In the genomic region with DNA sequence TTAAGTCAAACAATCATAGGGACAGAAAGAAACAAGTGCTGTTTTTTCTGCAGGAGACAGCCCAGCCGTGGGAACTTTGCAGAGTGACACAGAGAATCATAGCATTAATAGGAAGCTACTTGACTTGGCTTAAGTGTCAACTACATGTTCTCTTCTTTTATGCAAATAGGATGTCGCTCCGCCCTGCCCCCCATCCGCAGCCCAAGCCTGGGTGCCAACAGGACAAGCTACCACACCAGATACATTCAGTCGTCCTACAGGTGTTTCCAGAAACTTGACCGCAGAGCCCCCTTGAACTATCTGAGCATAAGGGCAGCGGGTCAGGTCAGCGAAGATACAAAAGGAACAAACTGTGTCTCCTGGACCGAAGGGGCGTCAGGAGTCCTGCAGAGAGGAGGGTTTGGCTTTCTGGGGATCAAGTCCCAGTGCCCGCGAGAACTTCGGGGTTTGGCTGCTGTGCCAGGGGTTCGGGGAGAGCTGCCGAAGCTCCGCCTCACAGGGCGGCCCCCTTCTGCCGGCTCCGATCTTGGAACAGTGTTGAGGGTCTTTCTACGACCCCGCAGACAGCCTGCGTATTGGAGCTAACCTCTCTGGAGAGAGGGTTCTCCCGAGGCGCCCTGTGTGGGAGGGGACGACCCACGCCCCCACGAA, we compare ENCODE assay signal across 8 mouse cellular contexts. TPM values are rescaled to one million over a fixed set of nuclear protein-coding genes. Genes with fewer than 3 reads are reported as not detected.
A peak's percentile ranks its signal among the peaks of the same experiment; 100 is the strongest.
DNase-seq lines count a peak whose midpoint lies in the region; ATAC-seq and TF ChIP-seq lines count a peak whose summit lies in the region.

No protein-coding gene starts in this region.

- H3K4me2 ChIP-seq in embryonic facial prominence, embryonic 12.5 days (replicated peaks), result peak overlapping the region; percentile 72
- H3K4me2 ChIP-seq in heart, embryonic 14.5 days (ENCODE audit: low read length), result peak overlapping the region; percentile 81
- peak overlapping the region; percentile 82 for H3K4me2 ChIP-seq in kidney, postnatal 0 days (ENCODE audit: low read length)
- H3K4me2 ChIP-seq in lung, embryonic 15.5 days, result peak overlapping the region; percentile 70

- peaks cover 22% of the 10 kb centered on the region for H3K9me3 ChIP-seq in E14TG2a.4 (ENCODE audit: low read length)
- no peaks in the 10 kb centered on the region for H3K9me3 ChIP-seq in embryonic facial prominence, embryonic 12.5 days
- H3K9me3 ChIP-seq in heart, embryonic 14.5 days (ENCODE audit: control insufficient read depth, low read length), result no peaks in the 10 kb centered on the region
- H3K9me3 ChIP-seq in kidney, postnatal 0 days (replicated peaks; ENCODE audit: low read length), result no peaks in the 10 kb centered on the region
- H3K9me3 ChIP-seq in lung, embryonic 15.5 days, result no peaks in the 10 kb centered on the region

- peak; percentile 88 for ATAC-seq in embryonic facial prominence, embryonic 12.5 days (ENCODE audit: insufficient number of reproducible peaks, insufficient read depth, low FRiP score, low TSS enrichment)
- peak; percentile 52 for ATAC-seq in heart, embryonic 14.5 days (ENCODE audit: insufficient number of reproducible peaks, insufficient read depth, low FRiP score, low read depth)
- ATAC-seq in kidney, postnatal 0 days (replicated peaks; ENCODE audit: low FRiP score, low read depth), result peak; percentile 71
- peak; percentile 69 for ATAC-seq in lung, embryonic 15.5 days (ENCODE audit: borderline replicate concordance, extremely low read depth, low FRiP score, low TSS enrichment)

- H3K9ac ChIP-seq in embryonic facial prominence, embryonic 12.5 days, result peak overlapping the region; percentile 76
- peak overlapping the region; percentile 85 for H3K9ac ChIP-seq in heart, embryonic 14.5 days (ENCODE audit: low read length)
- peak overlapping the region; percentile 92 for H3K9ac ChIP-seq in kidney, postnatal 0 days (ENCODE audit: low read depth, low read length)
- H3K9ac ChIP-seq in lung, embryonic 15.5 days, result peak overlapping the region; percentile 85

- H3K4me3 ChIP-seq in E14TG2a.4 (replicated peaks; ENCODE audit: low read length), result peak overlapping the region; percentile 90
- peak overlapping the region; percentile 76 for H3K4me3 ChIP-seq in embryonic facial prominence, embryonic 12.5 days
- H3K4me3 ChIP-seq in heart, embryonic 14.5 days (ENCODE audit: control insufficient read depth in 1 of 2, insufficient read depth in 1 of 2, low read depth in 1 of 2, low read length in 2 of 2), result peak overlapping the region; percentile 59 to 72
- peak overlapping the region; percentile 70 for H3K4me3 ChIP-seq in kidney, postnatal 0 days (replicated peaks; ENCODE audit: low read depth, low read length)
- peak overlapping the region; percentile 87 for H3K4me3 ChIP-seq in lung, embryonic 15.5 days

- WGBS in embryonic facial prominence, embryonic 12.5 days, result under 1% methylated on average over 27 of the region's 27 CpGs
- 1% methylated on average over 27 of the region's 27 CpGs for WGBS in heart, embryonic 14.5 days
- WGBS in kidney, postnatal 0 days, result under 1% methylated on average over 27 of the region's 27 CpGs
- WGBS in lung, embryonic 15.5 days, result under 1% methylated on average over 27 of the region's 27 CpGs

- H3K36me3 ChIP-seq in E14TG2a.4 (ENCODE audit: insufficient read depth, low read length), result no peaks in the 10 kb centered on the region
- no peaks in the 10 kb centered on the region for H3K36me3 ChIP-seq in embryonic facial prominence, embryonic 12.5 days
- no peaks in the 10 kb centered on the region for H3K36me3 ChIP-seq in heart, embryonic 14.5 days (ENCODE audit: control insufficient read depth, insufficient read depth, low read length)
- no peaks in the 10 kb centered on the region for H3K36me3 ChIP-seq in kidney, postnatal 0 days (ENCODE audit: insufficient read depth, low read length)
- no peaks in the 10 kb centered on the region for H3K36me3 ChIP-seq in lung, embryonic 15.5 days

- peak; percentile 75 for DNase-seq in adipocyte (ENCODE audit: low spot score)
- DNase-seq in kidney, postnatal 0 days (ENCODE audit: low spot score), result peak; percentile 73
- peak; percentile 31 for DNase-seq in ovary, adult 18-20 months (ENCODE audit: low spot score)
- DNase-seq in urinary bladder, postnatal 4 days (ENCODE audit: low spot score in 2 of 2), result peak; percentile 46 to 63

- peak overlapping the region; percentile 95 for H3K27ac ChIP-seq in embryonic facial prominence, embryonic 12.5 days
- peak overlapping the region; percentile 92 for H3K27ac ChIP-seq in heart, embryonic 14.5 days (replicated peaks in 1 of 2; ENCODE audit: control insufficient read depth in 1 of 2, insufficient read depth in 1 of 2, low read depth in 2 of 2, low read length in 2 of 2)
- peak overlapping the region; percentile 97 for H3K27ac ChIP-seq in kidney, postnatal 0 days
- H3K27ac ChIP-seq in lung, embryonic 15.5 days, result peak overlapping the region; percentile 98

- no peaks in the 10 kb centered on the region for H3K27me3 ChIP-seq in E14TG2a.4 (ENCODE audit: insufficient read depth, low read length)
- no peaks in the 10 kb centered on the region for H3K27me3 ChIP-seq in embryonic facial prominence, embryonic 12.5 days
- no peaks in the 10 kb centered on the region for H3K27me3 ChIP-seq in heart, embryonic 14.5 days (ENCODE audit: control insufficient read depth, insufficient read depth, low read length)
- no peaks in the 10 kb centered on the region for H3K27me3 ChIP-seq in kidney, postnatal 0 days (ENCODE audit: insufficient read depth, low read length)
- H3K27me3 ChIP-seq in lung, embryonic 15.5 days, result no peaks in the 10 kb centered on the region

- peaks cover 10% of the 10 kb centered on the region for H3K4me1 ChIP-seq in E14TG2a.4 (replicated peaks; ENCODE audit: low read depth, low read length)
- peaks cover 4% of the 10 kb centered on the region; the same call in 1 of the 2 replicates for H3K4me1 ChIP-seq in embryonic facial prominence, embryonic 12.5 days
- H3K4me1 ChIP-seq in heart, embryonic 14.5 days (ENCODE audit: control insufficient read depth in 2 of 2, insufficient read depth in 2 of 2, low read length in 2 of 2), result peaks cover 2 to 20% of the 10 kb centered on the region in 2 experiments; a peak in 3 of 4 replicates
- no peaks in the 10 kb centered on the region for H3K4me1 ChIP-seq in kidney, postnatal 0 days (replicated peaks; ENCODE audit: insufficient read depth, low read length)
- H3K4me1 ChIP-seq in lung, embryonic 15.5 days, result peaks cover 13% of the 10 kb centered on the region

- no peak for TF ChIP-seq CTCF in E14TG2a.4 (conservative IDR thresholded peaks at IDR 0.05; ENCODE audit: low read length)
- no peak for TF ChIP-seq CTCF in kidney, postnatal 0 days (IDR thresholded peaks at IDR 0.05; ENCODE audit: low read depth)

RNA-seq across cellular contexts. Expression of gene Fyco1, which starts 0.5 kb away (rescaled TPM):
- polyA plus RNA-seq in embryonic facial prominence, embryonic 12.5 days (2016; fragmentation: Nextera tagmentation; extraction: Ambion mirVana), result 13.6 and 13.9 TPM in 2 replicates
- polyA plus RNA-seq in heart, embryonic 14.5 days (2014; fragmentation: Nextera tagmentation; extraction: Ambion mirVana), result 33.1 and 36.3 TPM in 2 replicates
- 5.3 and 6.0 TPM in 2 replicates for polyA plus RNA-seq in kidney, postnatal 0 days (2015; fragmentation: Nextera tagmentation; extraction: Ambion mirVana)
- polyA plus RNA-seq in lung, embryonic 15.5 days (2015; fragmentation: Nextera tagmentation; extraction: Ambion mirVana), result 13.7 and 15.6 TPM in 2 replicates

RNA-seq across cellular contexts. Expression of gene Xcr1, which starts 10.6 kb away (rescaled TPM):
- polyA plus RNA-seq in embryonic facial prominence, embryonic 12.5 days (2016; fragmentation: Nextera tagmentation; extraction: Ambion mirVana), result not detected in 2 replicates
- not detected in 2 replicates for polyA plus RNA-seq in heart, embryonic 14.5 days (2014; fragmentation: Nextera tagmentation; extraction: Ambion mirVana)
- polyA plus RNA-seq in kidney, postnatal 0 days (2015; fragmentation: Nextera tagmentation; extraction: Ambion mirVana), result 0.04 and 0.05 TPM in 2 replicates
- polyA plus RNA-seq in lung, embryonic 15.5 days (2015; fragmentation: Nextera tagmentation; extraction: Ambion mirVana), result 0.04 TPM in 1 of 2 replicates, not detected in the other

RNA-seq across cellular contexts. Expression of gene Cxcr6, which starts 44.9 kb away (rescaled TPM):
- polyA plus RNA-seq in embryonic facial prominence, embryonic 12.5 days (2016; fragmentation: Nextera tagmentation; extraction: Ambion mirVana), result 0.12 and 0.19 TPM in 2 replicates
- 0.14 and 0.47 TPM in 2 replicates for polyA plus RNA-seq in heart, embryonic 14.5 days (2014; fragmentation: Nextera tagmentation; extraction: Ambion mirVana)
- polyA plus RNA-seq in kidney, postnatal 0 days (2015; fragmentation: Nextera tagmentation; extraction: Ambion mirVana), result 0.17 and 0.18 TPM in 2 replicates
- 0.33 and 0.42 TPM in 2 replicates for polyA plus RNA-seq in lung, embryonic 15.5 days (2015; fragmentation: Nextera tagmentation; extraction: Ambion mirVana)

Comparison
In these comparisons a context has a peak if more than half of its experiments do, and no peak if none do; other contexts are left out.
1. Peak in every context shown above with its lines: DNase-seq, ATAC-seq, H3K4me3 ChIP-seq and H3K27ac ChIP-seq.